Mouse (Mus musculus) stomach, postnatal 0 days (tissue): ENCODE measurements around the gene Ak4. TPM values are rescaled to one million over a fixed set of nuclear protein-coding genes. Genes with fewer than 3 reads are reported as not detected.

ENCODE experiments used
- ATAC-seq: fragments of 200-750 bp; cut with Nextera tagmentation; 2 replicates; pipeline ENCODE4 v1.8.0; 2017; ENCODE audit not compliant: low FRiP score, low TSS enrichment
- DNase-seq: peaks from one replicate; pipeline ENCODE4 v3.0.0-alpha.2; 2016; ENCODE audit warnings: low spot score
- H3K27ac ChIP-seq: fragments of 300-500 bp; sonication (generic); replicated peaks from 2 replicates; pipeline ENCODE4 v1.5.1; 2014; ENCODE audit warnings: mild to moderate bottlenecking, control low read depth
- H3K27me3 ChIP-seq: fragments of 300-500 bp; sonication (generic); 2 replicates; pipeline ENCODE4 v1.6.1; 2014; ENCODE audit warnings: low read length; ENCODE audit not compliant: control insufficient read depth, insufficient read depth
- H3K36me3 ChIP-seq: fragments of 300-500 bp; sonication (generic); 2 replicates; pipeline ENCODE4 v1.6.1; 2014; ENCODE audit warnings: low read length, mixed read lengths; ENCODE audit not compliant: control insufficient read depth, insufficient read depth
- H3K4me1 ChIP-seq: fragments of 300-500 bp; sonication (generic); replicated peaks from 2 replicates; pipeline ENCODE4 v1.6.1; 2014; ENCODE audit warnings: antibody characterized with exemption; ENCODE audit not compliant: control insufficient read depth, insufficient read depth
- H3K4me2 ChIP-seq: fragments of 300-500 bp; sonication (generic); replicated peaks from 2 replicates; pipeline ENCODE4 v1.6.1; 2014; ENCODE audit warnings: low read depth, mild to moderate bottlenecking, control low read depth, moderate library complexity
- H3K4me3 ChIP-seq: fragments of 300-500 bp; sonication (generic); 2 replicates; pipeline ENCODE4 v1.5.1; 2014; ENCODE audit warnings: low read depth, low read length, control low read depth
- H3K9ac ChIP-seq: fragments of 300-500 bp; sonication (generic); 2 replicates; pipeline ENCODE4 v1.6.1; 2014; ENCODE audit warnings: mild to moderate bottlenecking, low read length, control low read depth, mixed read lengths
- H3K9me3 ChIP-seq: fragments of 300-500 bp; sonication (generic); 2 replicates; pipeline ENCODE4 v1.6.1; 2016; ENCODE audit warnings: low read length; ENCODE audit not compliant: control insufficient read depth
- CTCF ChIP-seq: IDR thresholded peaks from 2 replicates; pipeline ENCODE4 v1.5.1; 2016; ENCODE audit warnings: antibody characterized with exemption, low read depth, mild to moderate bottlenecking, moderate library complexity
- EP300 ChIP-seq: optimal IDR thresholded peaks from 2 replicates; pipeline ENCODE3; 2016; ENCODE audit warnings: antibody characterized with exemption
- WGBS: fragments of 180-500 bp; shearing (Covaris S2); extraction: QIAGEN DNeasy Blood & Tissue Kit; methylation state at CpG from one replicate; pipeline ENCODE4 v1.1.7; 2014; 5-methylcytosine and 5-hydroxymethylcytosine counted together
- polyA plus RNA-seq: library from polyadenylated mRNA; unstranded; fragments of >200 nt; fragmentation: Nextera tagmentation; extraction: Ambion mirVana; gene quantifications from 2 replicates; pipeline ENCODE4 v1.2.1, GENCODE M21; 2015

Ak4 gene
- polyA plus RNA-seq, 1 experiment from 2014 or later: 15.8 TPM

GRCm38 (mm10) chr4:101425666-101426065 lies 6.6 kb downstream of the Ak4 start:
- Histone ChIP-seq H3K27me3 (no peaks in the 10 kb centered on the region), H3K4me1 (no peaks in the 10 kb centered on the region), H3K9me3 (no peaks in the 10 kb centered on the region), H3K27ac (no peak overlapping the region), H3K9ac (no peak overlapping the region), H3K4me2 (no peak overlapping the region), H3K36me3 (no peaks in the 10 kb centered on the region), H3K4me3 (no peak overlapping the region)
- DNase-seq (no peak), ATAC-seq (no peak)
- TF ChIP-seq EP300: no peak
- peak; percentile 53 for TF ChIP-seq CTCF
- WGBS: 83% methylated on average over 3 of the region's 3 CpGs

DNA sequence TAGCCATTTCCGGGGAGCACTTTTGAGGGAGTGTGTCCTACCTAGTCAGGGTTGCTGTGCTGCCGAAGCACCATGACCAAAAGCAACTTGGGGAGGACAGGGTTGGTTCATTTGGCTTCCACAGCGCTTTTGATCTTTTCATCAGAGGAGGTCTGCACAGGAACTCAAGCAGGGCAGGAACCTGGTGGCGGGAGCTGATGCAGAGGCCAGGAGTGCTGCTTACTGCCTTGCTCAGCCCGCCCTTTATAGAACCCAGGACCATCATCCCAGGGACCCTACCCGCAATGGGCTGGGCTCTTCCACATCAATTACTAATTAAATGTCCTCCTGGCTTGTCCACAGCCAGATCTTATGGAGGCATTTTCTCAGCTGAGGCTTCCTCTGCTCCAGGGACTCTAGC lies 7.5 kb downstream of the Ak4 start:
- H3K4me3 ChIP-seq: no peak overlapping the region
- WGBS: 86% methylated on average over 6 of the region's 6 CpGs
- no peak overlapping the region for H3K27ac ChIP-seq
- DNase-seq (no peak), ATAC-seq (no peak)
- H3K9me3 ChIP-seq: no peaks in the 10 kb centered on the region
- no peaks in the 10 kb centered on the region for H3K4me1 ChIP-seq
- no peak overlapping the region for H3K4me2 ChIP-seq
- no peak for TF ChIP-seq EP300
- TF ChIP-seq CTCF: no peak
- no peaks in the 10 kb centered on the region for H3K27me3 ChIP-seq
- H3K36me3 ChIP-seq: no peaks in the 10 kb centered on the region
- H3K9ac ChIP-seq: no peak overlapping the region

- H3K4me1 ChIP-seq: no peaks in the 10 kb centered on the region
- H3K4me2 ChIP-seq: no peak overlapping the region
- no peak overlapping the region for H3K4me3 ChIP-seq
- no peaks in the 10 kb centered on the region for H3K36me3 ChIP-seq
- H3K9me3 ChIP-seq: no peaks in the 10 kb centered on the region
- ATAC-seq (no peak), DNase-seq (no peak)
- H3K27ac ChIP-seq: no peak overlapping the region
- H3K9ac ChIP-seq: no peak overlapping the region
- TF ChIP-seq EP300 (no peak), CTCF (no peak)
- 82% methylated on average over 11 of the region's 11 CpGs for WGBS
- no peaks in the 10 kb centered on the region for H3K27me3 ChIP-seq
Measured at GRCm38 (mm10) chr4:101427886-101428680, 9.0 kb downstream of the Ak4 start.

DNA sequence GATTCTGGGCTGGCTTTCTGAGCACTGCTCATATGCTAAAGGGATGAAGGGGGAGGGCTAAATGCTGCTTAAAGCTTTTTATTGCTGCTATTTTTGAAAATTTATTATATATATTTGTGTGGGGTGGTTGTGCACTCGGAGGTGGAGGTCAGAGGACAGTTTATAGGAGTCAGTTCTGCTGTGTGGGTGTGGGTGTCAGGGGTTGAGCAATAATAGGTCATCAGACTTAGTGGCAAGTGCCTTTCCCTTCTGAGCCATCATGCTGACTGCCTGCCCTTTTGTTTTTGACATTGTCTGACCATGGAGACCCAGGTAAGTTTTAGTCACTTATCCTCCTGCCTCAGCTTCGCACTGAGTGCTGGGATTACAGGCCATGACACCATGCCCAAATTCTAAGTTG lies 10.0 kb downstream of the Ak4 start:
- ATAC-seq (no peak), DNase-seq (no peak)
- H3K36me3 ChIP-seq: no peaks in the 10 kb centered on the region
- WGBS: 64% methylated on average over 2 of the region's 2 CpGs
- no peak overlapping the region for H3K4me3 ChIP-seq
- H3K4me2 ChIP-seq: no peak overlapping the region
- no peak overlapping the region for H3K27ac ChIP-seq
- H3K4me1 ChIP-seq: no peaks in the 10 kb centered on the region
- no peaks in the 10 kb centered on the region for H3K9me3 ChIP-seq
- no peaks in the 10 kb centered on the region for H3K27me3 ChIP-seq
- H3K9ac ChIP-seq: no peak overlapping the region
- no peak for TF ChIP-seq EP300
- TF ChIP-seq CTCF: no peak

GRCm38 (mm10) chr4:101430000-101430399 lies 10.9 kb downstream of the Ak4 start:
- H3K27ac ChIP-seq: no peak overlapping the region
- H3K9me3 ChIP-seq: no peaks in the 10 kb centered on the region
- H3K4me3 ChIP-seq: no peak overlapping the region
- no peaks in the 10 kb centered on the region for H3K36me3 ChIP-seq
- no peak overlapping the region for H3K9ac ChIP-seq
- TF ChIP-seq EP300 (no peak), CTCF (no peak)
- no peaks in the 10 kb centered on the region for H3K27me3 ChIP-seq
- no peak for DNase-seq
- no peak overlapping the region for H3K4me2 ChIP-seq
- WGBS: 92% methylated on average over 6 of the region's 6 CpGs
- ATAC-seq: no peak
- H3K4me1 ChIP-seq: no peaks in the 10 kb centered on the region

GRCm38 (mm10) chr4:101436761-101437512 lies 17.9 kb downstream of the Ak4 start:
- no peak overlapping the region for H3K4me3 ChIP-seq
- no peak overlapping the region for H3K27ac ChIP-seq
- no peaks in the 10 kb centered on the region for H3K9me3 ChIP-seq
- TF ChIP-seq EP300: no peak
- no peak for TF ChIP-seq CTCF
- ATAC-seq (no peak), DNase-seq (peak; percentile 18)
- WGBS: 62% methylated on average over 8 of the region's 8 CpGs
- no peaks in the 10 kb centered on the region for H3K27me3 ChIP-seq
- H3K9ac ChIP-seq: no peak overlapping the region
- H3K36me3 ChIP-seq: no peaks in the 10 kb centered on the region
- H3K4me2 ChIP-seq: no peak overlapping the region
- H3K4me1 ChIP-seq: peaks cover 5% of the 10 kb centered on the region; the same call in 1 of the 2 replicates
